Mouse (Mus musculus) limb, embryonic 11.5 days (tissue): ENCODE measurements around the gene Actn4. TPM values are rescaled to one million over a fixed set of nuclear protein-coding genes. Genes with fewer than 3 reads are reported as not detected.

ENCODE experiments used
- ATAC-seq: fragments of 200-750 bp; cut with Nextera tagmentation; 2 replicates; pipeline ENCODE4 v1.8.0; 2017; ENCODE audit warnings: low read depth; ENCODE audit not compliant: insufficient number of reproducible peaks, low FRiP score, low TSS enrichment
- DNase-seq: peaks from one replicate; pipeline ENCODE4 v3.0.0-alpha.2; 2015; ENCODE audit warnings: low spot score
- H3K27ac ChIP-seq: fragments of 300-500 bp; sonication (generic); replicated peaks from 2 replicates; pipeline ENCODE4 v1.5.1; 2014; ENCODE audit warnings: low read depth, mild to moderate bottlenecking, low read length
- H3K27me3 ChIP-seq: fragments of 300-500 bp; sonication (generic); 2 replicates; pipeline ENCODE4 v1.6.1; 2014; ENCODE audit warnings: mild to moderate bottlenecking, low read length, mixed read lengths; ENCODE audit not compliant: control insufficient read depth, insufficient read depth
- H3K36me3 ChIP-seq: fragments of 300-500 bp; sonication (generic); 2 replicates; pipeline ENCODE4 v1.6.1; 2014; ENCODE audit warnings: mild to moderate bottlenecking, low read length, moderate library complexity, mixed read lengths; ENCODE audit not compliant: control insufficient read depth, insufficient read depth
- H3K4me1 ChIP-seq: fragments of 300-500 bp; sonication (generic); 2 replicates; pipeline ENCODE4 v1.6.1; 2014; ENCODE audit warnings: low read length, mixed read lengths; ENCODE audit not compliant: control insufficient read depth, insufficient read depth
- H3K4me2 ChIP-seq: fragments of 300-500 bp; sonication (generic); 2 replicates; pipeline ENCODE4 v1.6.1; 2014; ENCODE audit warnings: low read depth, mild to moderate bottlenecking, moderate library complexity; ENCODE audit not compliant: severe bottlenecking
- H3K4me3 ChIP-seq: fragments of 300-500 bp; sonication (generic); 2 replicates; pipeline ENCODE4 v1.5.1; 2014; ENCODE audit warnings: low read depth, low read length
- H3K9ac ChIP-seq: fragments of 300-500 bp; sonication (generic); 2 replicates; pipeline ENCODE4 v1.6.1; 2014; ENCODE audit warnings: mild to moderate bottlenecking, low read length
- H3K9me3 ChIP-seq: fragments of 300-500 bp; sonication (generic); 2 replicates; pipeline ENCODE4 v1.6.1; 2016; ENCODE audit warnings: low read length; ENCODE audit not compliant: control insufficient read depth
- WGBS: fragments of 180-500 bp; shearing (Covaris S2); extraction: QIAGEN DNeasy Blood & Tissue Kit; methylation state at CpG from one replicate; pipeline ENCODE4 v1.1.7; 2014; 5-methylcytosine and 5-hydroxymethylcytosine counted together
- polyA plus RNA-seq: library from polyadenylated mRNA; unstranded; fragments of >200 nt; fragmentation: Nextera tagmentation; extraction: Ambion mirVana; gene quantifications from 2 replicates; pipeline ENCODE4 v1.2.1, GENCODE M21; 2014

The Actn4 gene
- polyA plus RNA-seq, 1 experiment from 2014 or later: 208 TPM

DNA sequence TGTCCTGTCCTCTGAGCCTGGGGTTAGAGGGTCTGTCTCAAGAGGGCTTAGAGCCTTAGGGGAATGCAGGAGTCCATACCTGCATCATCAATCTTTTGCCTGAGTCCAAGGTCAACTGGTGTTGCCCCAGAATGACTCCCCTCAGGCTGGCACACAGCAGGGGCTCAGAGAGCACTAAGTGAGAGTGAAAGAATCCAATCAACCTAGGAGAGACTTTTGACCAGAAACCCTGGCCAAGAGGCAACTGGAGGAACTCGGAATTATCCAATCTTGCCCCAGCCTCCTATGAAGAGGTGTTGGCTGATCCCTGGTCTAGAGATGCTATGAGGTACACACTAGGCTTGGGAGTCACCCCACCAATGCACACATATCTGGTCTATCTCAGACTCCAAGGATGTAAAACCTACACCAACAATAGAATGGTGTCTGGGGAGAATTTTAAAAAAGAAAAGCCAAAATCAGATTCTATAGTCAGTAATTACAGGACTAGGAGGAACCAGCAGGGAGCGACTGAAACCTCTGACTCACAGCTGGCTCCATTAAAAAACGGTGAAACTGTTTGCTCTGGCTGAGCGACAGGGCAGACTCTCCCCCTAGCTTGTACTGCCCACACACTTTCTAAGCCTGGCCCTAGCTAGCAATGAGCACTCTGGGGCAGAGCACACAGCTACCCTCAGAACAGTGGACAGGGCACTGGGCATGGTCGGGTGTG lies 31.7 kb downstream of the Actn4 start:
- Histone ChIP-seq H3K27ac (peak overlapping the region; percentile 36; the same call in 1 of the 2 replicates), H3K4me2 (no peak overlapping the region), H3K36me3 (no peaks in the 10 kb centered on the region), H3K27me3 (no peaks in the 10 kb centered on the region), H3K9me3 (no peaks in the 10 kb centered on the region), H3K4me3 (no peak overlapping the region), H3K4me1 (peaks cover 21% of the 10 kb centered on the region), H3K9ac (no peak overlapping the region)
- DNase-seq: no peak
- no peak for ATAC-seq
- 56% methylated on average over 5 of the region's 5 CpGs for WGBS

- no peaks in the 10 kb centered on the region for H3K36me3 ChIP-seq
- WGBS: 53% methylated on average over 3 of the region's 3 CpGs
Observed at GRCm38 (mm10) chr7:28929381-28929780, 32.8 kb downstream of the Actn4 start.

DNA sequence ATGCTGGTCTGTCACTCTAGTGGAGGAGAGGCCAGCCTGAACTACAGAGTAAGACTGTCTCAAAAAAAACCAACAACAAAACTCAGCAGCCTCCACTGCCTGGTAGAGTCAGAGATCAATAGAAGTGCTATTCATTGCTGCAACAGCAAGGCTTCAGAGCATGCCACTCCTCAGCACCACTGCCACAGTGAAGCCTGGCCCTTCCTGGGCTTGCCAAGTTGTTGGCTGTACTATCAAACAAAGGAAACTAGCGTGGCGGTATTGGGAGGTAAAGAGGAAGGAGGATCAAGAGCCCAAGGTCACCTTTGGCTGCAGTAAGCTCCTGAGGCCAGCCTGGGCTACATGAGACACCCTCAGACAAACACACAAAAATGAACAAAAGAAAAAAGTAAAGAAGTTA lies 36.0 kb downstream of the Actn4 start:
- no peak overlapping the region for H3K4me2 ChIP-seq
- no peak overlapping the region for H3K27ac ChIP-seq
- H3K4me1 ChIP-seq: peaks cover 48% of the 10 kb centered on the region
- DNase-seq (no peak), ATAC-seq (no peak)
- WGBS: 81% methylated on average over 2 of the region's 2 CpGs
- H3K4me3 ChIP-seq: no peak overlapping the region
- no peaks in the 10 kb centered on the region for H3K27me3 ChIP-seq
- no peaks in the 10 kb centered on the region for H3K9me3 ChIP-seq
- H3K36me3 ChIP-seq: 0 out of 2 replicates have a peak, but pooled peaks cover 3% of the 10 kb centered on the region
- H3K9ac ChIP-seq: no peak overlapping the region

More at GRCm38 (mm10) chr7:28929381-28929780, 32.8 kb downstream of the Actn4 start:
- Histone ChIP-seq H3K27me3 (no peaks in the 10 kb centered on the region), H3K4me1 (peaks cover 32% of the 10 kb centered on the region), H3K9me3 (no peaks in the 10 kb centered on the region), H3K27ac (peak overlapping the region; percentile 15), H3K4me3 (no peak overlapping the region), H3K9ac (no peak overlapping the region), H3K4me2 (0 out of 2 replicates have a peak overlapping the region, but pooled peaks have one; percentile 1)
- DNase-seq (peak; percentile 32), ATAC-seq (no peak)

DNA sequence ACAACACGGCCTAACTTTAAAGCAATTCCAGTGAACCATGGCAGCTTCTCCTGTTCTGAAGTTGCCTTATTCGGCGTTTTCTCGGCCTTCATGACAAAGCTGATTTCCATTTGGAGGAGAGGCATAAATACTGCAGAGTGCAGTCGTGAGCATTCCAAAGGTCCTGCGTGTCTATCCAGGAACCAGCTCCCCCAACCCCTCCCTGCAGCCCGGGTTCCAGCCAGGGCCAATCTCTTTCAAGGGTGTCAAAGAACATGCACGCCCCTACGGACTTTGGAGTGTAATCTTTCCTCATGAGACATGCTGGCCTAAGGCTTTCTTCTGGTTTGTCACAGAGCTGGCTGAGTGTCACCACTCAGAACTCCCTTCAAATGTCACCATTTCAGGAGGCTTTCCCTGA lies 36.8 kb downstream of the Actn4 start:
- WGBS: 42% methylated on average over 9 of the region's 9 CpGs
- H3K4me1 ChIP-seq: peaks cover 43% of the 10 kb centered on the region
- no peak overlapping the region for H3K9ac ChIP-seq
- H3K27ac ChIP-seq: peak overlapping the region; percentile 93
- 0 out of 2 replicates have a peak, but pooled peaks cover 3% of the 10 kb centered on the region for H3K36me3 ChIP-seq
- H3K27me3 ChIP-seq: no peaks in the 10 kb centered on the region
- no peak overlapping the region for H3K4me3 ChIP-seq
- H3K9me3 ChIP-seq: no peaks in the 10 kb centered on the region
- no peak overlapping the region for H3K4me2 ChIP-seq
- DNase-seq (peak; percentile 55), ATAC-seq (no peak)

GRCm38 (mm10) chr7:28924802-28925201 lies 37.3 kb downstream of the Actn4 start:
- Histone ChIP-seq H3K9ac (no peak overlapping the region), H3K27me3 (no peaks in the 10 kb centered on the region), H3K4me1 (peaks cover 40% of the 10 kb centered on the region), H3K4me2 (no peak overlapping the region), H3K4me3 (no peak overlapping the region), H3K9me3 (no peaks in the 10 kb centered on the region), H3K27ac (peak overlapping the region; percentile 93), H3K36me3 (0 out of 2 replicates have a peak, but pooled peaks cover 3% of the 10 kb centered on the region)
- WGBS: 78% methylated on average over 3 of the region's 3 CpGs
- no peak for DNase-seq
- no peak for ATAC-seq

GRCm38 (mm10) chr7:28923865-28924291 lies 38.3 kb downstream of the Actn4 start:
- peak overlapping the region; percentile 46 for H3K9ac ChIP-seq
- 5% methylated on average over 4 of the region's 4 CpGs for WGBS
- peak; percentile 89 for ATAC-seq
- H3K4me3 ChIP-seq: no peak overlapping the region
- DNase-seq: peak; percentile 76
- peak overlapping the region; percentile 93 for H3K27ac ChIP-seq
- H3K4me1 ChIP-seq: peaks cover 34% of the 10 kb centered on the region
- peak overlapping the region; percentile 34; the same call in 1 of the 2 replicates for H3K4me2 ChIP-seq
- no peaks in the 10 kb centered on the region for H3K9me3 ChIP-seq
- 0 out of 2 replicates have a peak, but pooled peaks cover 3% of the 10 kb centered on the region for H3K36me3 ChIP-seq
- H3K27me3 ChIP-seq: no peaks in the 10 kb centered on the region

DNA sequence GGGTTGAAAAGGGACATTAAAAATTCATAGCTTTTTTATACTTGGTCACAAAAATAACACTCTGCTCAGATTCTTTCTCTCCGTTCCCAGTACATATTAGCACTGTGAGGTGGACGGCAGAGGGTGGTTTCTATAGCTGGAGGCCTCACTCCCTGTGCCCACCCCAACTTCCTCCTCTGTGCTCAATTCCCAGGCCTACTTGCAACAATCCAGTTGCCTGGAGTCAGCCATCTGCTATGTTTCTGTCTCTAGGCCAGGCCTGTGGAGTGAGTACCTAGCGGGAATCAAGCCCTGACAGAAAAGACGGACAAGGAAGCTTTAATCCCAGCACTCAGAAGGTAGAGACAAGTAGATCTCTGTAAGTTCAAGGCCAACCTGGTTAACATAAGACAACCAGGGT lies 39.5 kb downstream of the Actn4 start:
- Histone ChIP-seq H3K27ac (peak overlapping the region; percentile 93; the same call in 1 of the 2 replicates), H3K9me3 (no peaks in the 10 kb centered on the region), H3K27me3 (no peaks in the 10 kb centered on the region), H3K4me3 (no peak overlapping the region), H3K36me3 (peaks cover 5% of the 10 kb centered on the region; the same call in 1 of the 2 replicates), H3K4me2 (no peak overlapping the region), H3K9ac (no peak overlapping the region), H3K4me1 (peaks cover 34% of the 10 kb centered on the region)
- DNase-seq (no peak), ATAC-seq (no peak)
- WGBS: 78% methylated on average over 4 of the region's 4 CpGs

DNA sequence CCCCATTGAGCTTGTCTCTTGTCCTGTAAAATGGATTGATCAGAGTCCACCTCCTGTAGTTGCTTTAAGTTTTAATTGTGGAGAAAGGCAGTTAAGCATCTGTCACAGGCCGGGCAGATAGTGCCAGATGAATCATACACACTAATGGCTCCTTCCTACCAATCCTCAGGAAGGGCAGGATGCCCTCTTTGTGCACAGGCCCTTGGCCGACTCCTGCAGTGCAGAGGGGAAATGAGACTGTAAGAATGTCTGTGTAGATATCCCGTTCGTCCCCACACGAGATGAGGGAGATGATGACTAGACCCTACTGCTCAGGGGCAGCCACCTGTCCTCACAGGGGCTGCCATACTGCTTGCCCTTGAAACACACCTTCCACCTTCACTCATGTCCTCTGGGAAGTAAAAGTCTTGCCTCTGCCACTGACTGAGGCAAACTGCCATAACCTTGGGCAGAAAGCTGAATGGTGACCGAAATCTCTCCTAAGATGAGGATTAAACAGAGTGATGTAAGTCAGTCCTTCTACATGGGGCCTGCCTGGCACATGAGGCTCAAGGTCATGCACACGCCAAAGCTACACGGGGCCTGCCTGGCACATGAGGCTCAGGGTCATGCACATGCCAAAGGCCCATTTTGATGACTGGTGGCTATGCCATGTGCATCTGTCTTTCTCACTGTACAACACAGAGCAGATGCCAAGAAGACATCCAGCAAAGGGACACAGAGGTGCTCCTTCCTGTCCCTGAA lies 40.2 kb downstream of the Actn4 start:
- Histone ChIP-seq H3K9me3 (no peaks in the 10 kb centered on the region), H3K4me1 (peaks cover 34% of the 10 kb centered on the region), H3K27me3 (no peaks in the 10 kb centered on the region), H3K4me2 (no peak overlapping the region), H3K9ac (no peak overlapping the region), H3K4me3 (no peak overlapping the region), H3K27ac (no peak overlapping the region), H3K36me3 (peaks cover 10% of the 10 kb centered on the region)
- DNase-seq: no peak
- WGBS: 91% methylated on average over 8 of the region's 8 CpGs
- ATAC-seq: no peak
